Mouse (Mus musculus) erythroblast, embryonic 14.5 days (primary cell): ENCODE measurements around the gene Dxo.

Experiments used
- GATA1 ChIP-seq: IDR thresholded peaks from 2 replicates; pipeline ENCODE4 v1.6.1; 2012; ENCODE audit warnings: low read length, inconsistent platforms, mixed read lengths
- TAL1 ChIP-seq: IDR thresholded peaks from 3 replicates; pipeline ENCODE4 v1.6.1; 2012; ENCODE audit warnings: low read length, inconsistent platforms, mixed read lengths

DNA sequence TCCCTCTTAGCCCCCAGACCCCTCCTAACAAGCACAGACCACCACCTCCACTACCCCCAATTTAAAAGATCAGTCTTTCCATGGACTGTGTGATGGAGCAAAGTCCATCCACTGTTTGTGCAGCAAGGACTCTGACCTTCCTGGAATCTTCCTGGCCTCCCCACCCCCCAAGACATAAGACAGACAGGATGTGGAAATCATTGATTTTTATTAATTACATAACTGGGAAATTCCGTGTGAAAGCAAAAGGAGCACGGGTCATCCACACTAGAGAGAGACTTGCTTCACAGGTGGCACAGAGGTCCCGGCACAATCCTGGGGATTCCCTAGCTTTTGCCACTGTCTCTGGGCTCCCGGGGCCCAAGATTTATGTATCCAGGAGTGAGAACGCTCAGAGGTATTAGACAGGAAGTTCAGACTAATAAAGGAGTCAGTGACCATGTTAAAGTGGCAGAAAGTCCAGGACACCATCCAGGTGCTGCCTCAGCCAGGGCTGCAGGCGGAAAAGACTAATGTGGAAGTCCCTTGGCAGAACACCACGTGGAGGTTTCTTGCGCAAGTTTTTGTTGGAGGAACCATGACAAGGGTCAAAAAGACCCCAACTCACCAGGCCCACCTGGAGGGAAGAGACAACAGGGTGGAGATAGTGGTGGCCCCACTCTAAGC, 25.7 kb downstream of the Dxo start, which contains the start of gene Cfb:
- no peak for TF ChIP-seq GATA1
- no peak for TF ChIP-seq TAL1
